Mouse (Mus musculus) small intestine, adult 2 months (tissue): ENCODE measurements around the gene B3gnt9. TPM values are rescaled to one million over a fixed set of nuclear protein-coding genes. Genes with fewer than 3 reads are reported as not detected.
"Not testable (repeated sequence)": the region's sequence is repeated elsewhere in the genome, so short reads cannot be mapped to it uniquely, and the experiment has no call there.

ENCODE experiments used
- H3K27ac ChIP-seq: fragments of 200-500 bp; 2 replicates; pipeline ENCODE4 v1.5.1; 2012; ENCODE audit warnings: low read depth, low read length, control low read depth, inconsistent platforms; ENCODE audit not compliant: insufficient read depth
- H3K27me3 ChIP-seq: fragments of 200-500 bp; 2 replicates; pipeline ENCODE4 v1.6.1; 2012; ENCODE audit warnings: mild to moderate bottlenecking, moderate library complexity, low read length, inconsistent platforms; ENCODE audit not compliant: control insufficient read depth, insufficient read depth
- H3K36me3 ChIP-seq: fragments of 200-500 bp; 2 replicates; pipeline ENCODE4 v1.6.1; 2012; ENCODE audit warnings: mild to moderate bottlenecking, low read length, control low read depth, inconsistent platforms; ENCODE audit not compliant: control insufficient read depth, insufficient read depth
- H3K4me1 ChIP-seq: fragments of 200-500 bp; 2 replicates; pipeline ENCODE4 v1.6.1; 2012; ENCODE audit warnings: low read length, inconsistent platforms, mixed read lengths; ENCODE audit not compliant: control insufficient read depth, insufficient read depth, insufficient read length
- H3K4me3 ChIP-seq: fragments of 200-500 bp; 2 replicates; pipeline ENCODE4 v1.5.1; 2012; ENCODE audit warnings: low read depth, mild to moderate bottlenecking, control low read depth, inconsistent platforms, low read length, moderate library complexity
- CTCF ChIP-seq: fragments of 200-500 bp; IDR thresholded peaks from 2 replicates; pipeline ENCODE4 v1.5.1; 2012; ENCODE audit warnings: low read depth, mild to moderate bottlenecking, control low read depth, inconsistent platforms, low read length, moderate library complexity, mixed read lengths; ENCODE audit not compliant: insufficient replicate concordance, insufficient read length; ENCODE audit errors: extremely low read depth
- POLR2A ChIP-seq: fragments of 200-500 bp; IDR thresholded peaks from 2 replicates; pipeline ENCODE4 v1.6.1; 2012; ENCODE audit warnings: low read depth, mild to moderate bottlenecking, control low read depth, inconsistent platforms, low read length, moderate library complexity
- WGBS: fragments of 180-500 bp; shearing (Covaris S2); methylation state at CpG from one replicate; pipeline ENCODE4 v1.1.7; 2018; 5-methylcytosine and 5-hydroxymethylcytosine counted together
- polyA plus RNA-seq: library from polyadenylated mRNA; depleted of rRNA; stranded (reverse); fragments of >200 nt; gene quantifications from 2 replicates; pipeline ENCODE4 v1.2.3, GENCODE M21; 2012

Gene B3gnt9
- polyA plus RNA-seq, 1 experiment = 13.8 TPM

- WGBS = 65% methylated on average over 11 of the region's 11 CpGs
Measured at GRCm38 (mm10) chr8:105295895-105296573, 41.1 kb upstream of the B3gnt9 start, which contains the start of gene Exoc3l. Gene Exoc3l, minus strand, starts transcription at chr8:105296101.

GRCm38 (mm10) chr8:105295256-105295655 lies 40.3 kb upstream of the B3gnt9 start:
- peaks cover 18% of the 10 kb centered on the region for H3K4me1 ChIP-seq
- peak overlapping the region; percentile 20 for H3K4me3 ChIP-seq
- TF ChIP-seq POLR2A (no peak), CTCF (no peak)
- WGBS = 71% methylated on average over 11 of the region's 11 CpGs
- H3K36me3 ChIP-seq = peaks cover 6% of the 10 kb centered on the region
- H3K27ac ChIP-seq = no peak overlapping the region
- H3K27me3 ChIP-seq = no peaks in the 10 kb centered on the region; the same call in 1 of the 2 replicates

More at GRCm38 (mm10) chr8:105295895-105296573, 41.1 kb upstream of the B3gnt9 start, which contains the start of gene Exoc3l:
- H3K4me3 ChIP-seq = peak within 1 kb of the TSS; percentile 20
- H3K27me3 ChIP-seq = no peaks in the 10 kb centered on the region
- peaks cover 12% of the 10 kb centered on the region for H3K4me1 ChIP-seq
- TF ChIP-seq POLR2A (no peak), CTCF (no peak)
- H3K27ac ChIP-seq = no peak within 1 kb of the TSS
- peaks cover 12% of the 10 kb centered on the region for H3K36me3 ChIP-seq

- WGBS = 69% methylated on average over 9 of the region's 9 CpGs
- Histone ChIP-seq H3K27ac (no peak overlapping the region), H3K36me3 (peaks cover 2% of the 10 kb centered on the region), H3K4me1 (peaks cover 21% of the 10 kb centered on the region), H3K4me3 (no peak overlapping the region), H3K27me3 (no peaks in the 10 kb centered on the region; the same call in 1 of the 2 replicates)
- TF ChIP-seq POLR2A = no peak
- TF ChIP-seq CTCF = no peak
Measured at GRCm38 (mm10) chr8:105294776-105295175, 39.8 kb upstream of the B3gnt9 start.

GRCm38 (mm10) chr8:105293405-105293804 lies 38.5 kb upstream of the B3gnt9 start:
- Histone ChIP-seq H3K4me3 (no peak overlapping the region), H3K27ac (no peak overlapping the region), H3K27me3 (no peaks in the 10 kb centered on the region; the same call in 1 of the 2 replicates), H3K36me3 (no peaks in the 10 kb centered on the region), H3K4me1 (peaks cover 17% of the 10 kb centered on the region)
- TF ChIP-seq POLR2A (no peak), CTCF (no peak)
- 84% methylated on average over 19 of the region's 19 CpGs for WGBS

GRCm38 (mm10) chr8:105292471-105292870 lies 37.5 kb upstream of the B3gnt9 start:
- Histone ChIP-seq H3K27me3 (no peaks in the 10 kb centered on the region; the same call in 1 of the 2 replicates), H3K4me3 (no peak overlapping the region), H3K36me3 (no peaks in the 10 kb centered on the region), H3K4me1 (peaks cover 15% of the 10 kb centered on the region), H3K27ac (no peak overlapping the region)
- 87% methylated on average over 7 of the region's 7 CpGs for WGBS
- TF ChIP-seq CTCF (no peak), POLR2A (no peak)

GRCm38 (mm10) chr8:105291802-105292201 lies 36.8 kb upstream of the B3gnt9 start:
- H3K36me3 ChIP-seq, H3K27me3 ChIP-seq, H3K27ac ChIP-seq, H3K4me3 ChIP-seq: not testable (repeated sequence)
- peaks cover 15% of the 10 kb centered on the region for H3K4me1 ChIP-seq
- 59% methylated on average over 3 of the region's 3 CpGs for WGBS

GRCm38 (mm10) chr8:105291364-105291763 lies 36.4 kb upstream of the B3gnt9 start:
- not testable (repeated sequence) for H3K27ac ChIP-seq, H3K27me3 ChIP-seq, H3K36me3 ChIP-seq, H3K4me3 ChIP-seq
- WGBS = 61% methylated on average over 8 of the region's 8 CpGs
- H3K4me1 ChIP-seq = peaks cover 15% of the 10 kb centered on the region
